Mouse (Mus musculus): ENCODE measurements around the gene Flot1.

DNA sequence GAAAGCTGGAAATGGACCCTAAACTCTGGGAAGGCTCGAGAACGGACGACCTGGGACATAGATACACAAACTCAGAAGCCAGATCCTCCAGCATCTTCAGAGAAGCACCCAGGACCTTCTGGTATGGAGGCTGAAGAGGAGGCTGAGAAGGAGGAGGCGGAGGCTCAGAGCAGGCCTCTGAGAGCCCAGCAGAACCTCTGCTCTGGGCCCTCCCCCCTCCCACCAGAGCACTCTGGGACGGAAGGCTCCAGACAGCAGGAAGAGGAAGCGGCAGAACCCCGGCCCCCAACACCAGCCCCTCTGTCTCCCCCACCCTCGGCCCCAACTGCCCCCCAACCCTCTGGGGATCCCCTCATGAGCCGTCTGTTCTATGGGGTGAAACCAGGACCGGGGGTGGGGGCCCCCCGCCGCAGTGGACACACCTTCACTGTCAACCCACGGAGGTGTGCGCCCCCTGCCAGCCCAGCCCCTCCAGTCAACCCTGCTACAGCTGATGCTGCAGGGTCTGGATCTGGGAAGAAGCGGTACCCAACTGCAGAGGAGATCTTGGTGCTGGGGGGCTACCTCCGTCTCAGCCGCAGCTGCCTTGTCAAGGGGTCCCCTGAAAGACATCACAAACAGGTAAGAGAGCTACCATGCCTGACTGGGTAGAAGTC, 45.3 kb downstream of the Flot1 start:
- no peak for TF ChIP-seq CTCF (IDR thresholded peaks at IDR 0.05; ENCODE audit: borderline replicate concordance, insufficient read depth, low read depth, low read length)
- TF ChIP-seq POLR2A (IDR thresholded peaks at IDR 0.05; ENCODE audit: borderline replicate concordance, insufficient read depth, low read length): no peak
